Mouse (Mus musculus): ENCODE results near the gene Mrpl44.

GRCm38 (mm10) chr1:79739726-79740125 lies 36.1 kb upstream of the Mrpl44 start:
- TF ChIP-seq CTCF (conservative IDR thresholded peaks at IDR 0.05; ENCODE audit: low read length) (no peak), NANOG (IDR thresholded peaks at IDR 0.05; ENCODE audit: borderline replicate concordance, low read length) (no peak)
